Mouse (Mus musculus): Measurements from ENCODE around the gene Cpne6.

Cpne6 gene

DNA sequence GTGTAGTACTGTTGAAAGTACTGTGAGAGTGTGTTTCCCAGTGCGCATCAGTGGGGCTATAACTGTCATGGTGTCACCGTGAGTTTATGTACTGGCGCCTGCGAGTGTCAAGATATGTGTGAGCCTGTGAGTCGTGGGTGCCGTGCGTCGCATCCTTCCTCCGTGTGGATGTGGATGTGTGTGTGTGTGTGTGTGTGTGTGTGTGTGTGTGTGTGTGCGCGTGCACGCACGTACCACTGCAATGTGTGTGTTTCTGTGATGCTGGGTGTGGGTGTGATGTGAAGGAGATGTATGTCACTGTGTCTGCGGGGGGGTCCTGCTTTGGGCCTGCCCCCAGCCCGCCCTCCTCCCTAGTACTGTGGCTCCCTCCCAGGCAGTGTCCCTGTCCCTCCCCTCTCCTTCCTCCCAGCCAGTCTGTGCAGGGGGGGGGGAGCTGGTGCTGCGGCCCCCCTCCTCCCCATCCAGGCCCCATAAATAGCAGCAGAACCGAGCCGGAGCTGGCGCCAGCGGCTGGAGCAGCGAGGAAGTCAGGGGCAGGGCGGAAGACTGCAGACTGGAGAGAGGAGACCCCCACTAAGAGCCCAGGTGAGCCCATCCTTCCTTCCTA lies at the start of gene Cpne6:
TSS of gene Cpne6 (plus strand) at position 321 of the 607 bp plus-strand sequence.
- no peak for DNase-seq (ENCODE audit: low spot score in 2 of 2)

DNA sequence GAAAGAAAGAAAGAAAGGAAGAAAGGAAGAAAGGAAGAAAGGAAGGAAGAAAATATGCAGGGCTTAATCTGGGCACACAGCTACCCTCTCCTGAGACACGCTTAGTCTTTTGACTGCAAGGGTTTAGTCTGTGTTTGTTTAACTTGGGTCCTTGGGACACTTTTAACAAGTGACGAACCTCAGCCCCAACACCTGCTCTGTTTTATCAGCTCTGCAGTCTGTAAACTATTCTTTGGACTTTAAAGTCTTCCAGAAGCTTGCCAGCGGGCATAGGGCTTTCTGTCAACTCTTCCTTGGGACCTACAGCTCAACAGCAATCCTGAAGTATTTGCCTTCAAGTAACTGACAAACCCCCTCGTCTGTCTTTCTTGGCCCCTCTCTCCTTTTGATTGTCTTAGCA lies 48.5 kb upstream of the Cpne6 start:
- no peak for DNase-seq (ENCODE audit: low spot score in 2 of 2)

DNA sequence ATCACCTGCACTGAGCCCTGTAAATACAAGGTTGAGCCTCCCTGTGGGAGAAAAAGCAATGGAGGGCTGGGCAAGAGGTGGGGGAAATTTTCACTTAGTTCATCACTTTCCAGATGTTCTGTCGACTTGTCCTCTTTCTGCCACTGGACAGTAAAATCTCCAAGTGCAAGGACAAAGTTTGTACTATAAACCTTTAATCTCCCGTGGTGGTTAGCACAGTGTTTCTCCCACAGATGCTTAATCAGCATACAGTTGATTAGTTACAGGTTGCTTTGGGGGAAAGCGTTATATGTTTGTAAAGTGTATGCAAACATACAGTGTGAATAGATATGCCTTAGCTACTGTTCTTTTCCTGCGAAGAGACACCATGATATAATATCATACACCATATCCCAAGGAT lies 43.8 kb upstream of the Cpne6 start:
- DNase-seq (ENCODE audit: low spot score in 2 of 2) = no peak

DNA sequence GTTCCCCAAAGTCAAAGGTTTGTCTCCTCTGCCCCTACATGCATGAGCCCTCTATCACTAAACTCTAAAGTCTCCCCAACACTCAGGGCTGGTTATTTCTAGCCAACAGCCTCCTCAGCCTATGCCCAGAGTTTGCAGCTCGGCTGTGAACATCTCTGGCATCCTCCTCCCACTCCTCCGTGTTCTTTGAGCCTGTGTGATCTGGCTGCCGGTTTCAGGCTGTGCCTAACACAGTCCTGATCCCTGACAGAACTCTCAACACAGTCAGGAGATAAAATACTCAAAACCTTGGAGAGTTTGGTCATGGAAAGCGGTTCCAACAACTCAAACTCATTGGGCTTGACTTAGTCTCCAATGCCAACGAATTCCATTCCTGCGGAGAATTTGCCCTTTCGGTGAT lies 43.1 kb upstream of the Cpne6 start:
- DNase-seq (ENCODE audit: low spot score in 2 of 2) = no peak

DNA sequence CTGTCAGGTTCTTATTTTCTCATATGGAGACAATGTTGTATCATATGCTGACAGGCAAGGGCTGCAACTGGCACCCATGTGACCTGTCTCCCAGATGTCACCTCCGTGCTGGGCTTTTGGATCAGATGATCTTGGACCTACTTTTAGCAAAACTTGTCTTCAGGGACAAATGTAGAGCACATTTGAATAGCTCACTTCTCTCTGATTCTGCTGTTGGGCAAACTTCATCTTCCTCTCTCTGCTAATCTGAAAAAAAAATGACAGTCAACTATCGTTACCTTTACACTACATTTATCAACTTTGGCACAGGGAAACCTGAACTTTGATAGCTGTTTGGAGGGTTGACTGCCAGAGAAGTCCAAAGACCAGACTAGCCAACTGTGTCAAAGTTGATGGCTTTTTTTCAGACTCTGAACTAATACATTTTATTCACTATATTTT lies 41.9 kb upstream of the Cpne6 start:
- no peak for DNase-seq (ENCODE audit: low spot score in 2 of 2)

DNA sequence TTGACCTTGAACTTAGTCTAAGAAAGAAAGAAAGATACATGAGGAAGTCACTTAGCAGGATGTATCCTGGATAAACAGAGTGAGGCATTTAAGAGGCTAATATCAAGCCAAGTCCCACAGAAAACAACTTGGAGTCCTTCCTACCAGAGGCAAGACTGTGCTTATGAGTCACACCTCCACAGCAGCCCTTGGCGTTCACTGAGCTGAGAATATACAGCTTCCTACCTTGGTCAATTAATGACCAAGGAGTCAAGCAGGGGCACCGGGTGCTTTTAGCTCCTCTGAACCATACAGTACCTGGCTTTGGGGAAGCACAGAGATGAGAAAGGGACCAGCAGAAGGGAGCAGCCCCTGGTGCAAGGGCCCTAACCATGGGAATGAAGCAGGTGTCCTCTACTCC lies 41.2 kb upstream of the Cpne6 start:
- DNase-seq (ENCODE audit: low spot score in 2 of 2) = no peak

DNA sequence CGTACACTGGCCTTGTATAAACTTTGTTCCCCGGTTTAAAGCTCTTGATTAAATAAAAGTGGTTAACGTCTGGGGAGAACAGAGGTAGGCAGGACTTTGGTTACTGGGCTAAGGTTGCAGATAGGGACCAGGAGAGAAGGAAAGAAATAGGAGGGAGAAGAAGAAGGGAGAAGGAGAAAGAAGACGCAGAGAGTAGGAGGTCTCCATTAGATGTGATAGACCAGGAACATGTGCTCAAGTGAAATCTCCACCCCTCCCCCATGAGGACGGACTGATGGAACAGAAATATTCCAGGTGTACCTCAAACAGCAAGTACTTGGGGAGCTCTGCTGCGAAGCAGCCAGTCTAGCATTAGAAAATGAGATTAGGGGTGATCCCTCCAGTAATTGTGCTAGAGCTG lies 40.4 kb upstream of the Cpne6 start:
- DNase-seq (ENCODE audit: low spot score in 2 of 2) = no peak

DNA sequence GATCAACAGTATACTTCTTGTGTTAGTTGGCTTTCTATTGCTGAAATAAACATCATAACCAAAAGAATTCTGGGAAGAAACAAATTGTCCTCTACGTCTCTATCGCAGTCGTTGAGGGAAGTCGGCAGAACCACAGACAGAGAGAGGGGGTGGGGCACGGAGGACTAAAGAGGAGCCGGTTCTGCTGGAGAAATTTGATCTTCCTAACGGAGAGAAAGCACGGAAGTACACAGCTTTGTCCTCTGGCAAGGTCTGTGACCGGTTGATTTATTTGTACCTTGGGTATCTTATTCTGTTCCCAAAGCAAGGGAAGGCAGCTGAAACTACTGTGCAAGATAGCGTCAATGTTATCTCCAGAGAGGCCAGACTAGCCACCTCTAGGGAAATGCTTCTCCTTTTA lies 39.4 kb upstream of the Cpne6 start:
- no peak for DNase-seq (ENCODE audit: low spot score in 2 of 2)

DNA sequence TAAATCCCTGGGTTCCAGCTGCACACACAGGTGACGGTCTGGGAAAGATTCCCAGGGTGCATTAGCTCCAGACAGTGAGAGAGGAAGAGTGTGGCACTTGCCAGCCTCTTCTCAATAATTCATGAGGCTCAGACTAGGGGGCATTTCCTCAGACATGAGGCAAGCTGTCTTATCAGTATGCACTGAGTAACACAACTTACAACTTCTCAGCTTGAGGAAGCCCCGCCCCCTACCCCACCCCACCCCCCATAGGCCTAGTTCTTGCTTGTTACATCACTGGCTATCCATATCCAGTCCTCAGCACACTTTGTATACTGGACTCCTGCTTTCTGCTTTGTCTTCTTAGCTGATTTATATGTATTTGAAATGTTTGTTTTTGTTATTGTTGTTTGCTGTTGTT lies 34.6 kb upstream of the Cpne6 start:
- DNase-seq (ENCODE audit: low spot score in 2 of 2) = no peak

DNA sequence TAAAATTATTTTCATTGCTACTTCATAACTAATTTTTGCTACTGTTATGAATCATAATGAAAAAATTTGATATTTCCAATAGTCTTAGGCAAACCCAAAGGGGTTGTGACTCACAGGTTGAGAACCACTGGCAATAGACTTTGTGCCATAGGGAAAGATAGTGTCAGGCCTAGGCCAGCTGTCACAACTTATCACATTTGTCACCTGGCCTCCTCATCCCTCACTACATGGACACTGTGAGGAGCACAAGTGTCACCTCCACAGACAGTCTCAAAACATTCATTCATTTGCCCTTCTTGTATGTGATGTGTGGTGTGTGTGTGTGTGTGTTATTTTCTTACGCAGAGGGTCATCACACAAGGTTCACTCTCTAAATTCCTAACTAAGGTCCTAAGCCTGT lies 32.8 kb upstream of the Cpne6 start:
- DNase-seq (ENCODE audit: low spot score in 2 of 2) = no peak

DNA sequence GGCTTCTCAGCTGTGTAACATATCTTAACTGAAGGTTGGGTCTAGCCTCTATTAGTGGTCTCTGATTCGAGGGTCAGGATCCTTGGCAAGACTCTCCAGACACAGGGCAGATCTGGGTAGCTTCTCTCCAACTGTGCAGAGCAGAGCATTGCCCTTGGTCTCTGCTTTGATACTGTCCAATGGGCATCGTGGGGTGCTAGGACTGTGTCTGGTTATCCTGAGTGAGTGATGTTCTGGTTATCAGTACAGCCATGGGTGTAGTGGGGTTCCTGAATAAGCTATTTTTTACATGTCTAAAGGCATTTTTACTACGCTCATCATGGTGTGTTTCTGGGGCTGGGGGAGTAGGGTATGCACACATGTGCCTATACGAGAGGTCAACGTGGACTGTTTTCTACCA lies 32.4 kb upstream of the Cpne6 start:
- DNase-seq (ENCODE audit: low spot score in 2 of 2) = no peak

DNA sequence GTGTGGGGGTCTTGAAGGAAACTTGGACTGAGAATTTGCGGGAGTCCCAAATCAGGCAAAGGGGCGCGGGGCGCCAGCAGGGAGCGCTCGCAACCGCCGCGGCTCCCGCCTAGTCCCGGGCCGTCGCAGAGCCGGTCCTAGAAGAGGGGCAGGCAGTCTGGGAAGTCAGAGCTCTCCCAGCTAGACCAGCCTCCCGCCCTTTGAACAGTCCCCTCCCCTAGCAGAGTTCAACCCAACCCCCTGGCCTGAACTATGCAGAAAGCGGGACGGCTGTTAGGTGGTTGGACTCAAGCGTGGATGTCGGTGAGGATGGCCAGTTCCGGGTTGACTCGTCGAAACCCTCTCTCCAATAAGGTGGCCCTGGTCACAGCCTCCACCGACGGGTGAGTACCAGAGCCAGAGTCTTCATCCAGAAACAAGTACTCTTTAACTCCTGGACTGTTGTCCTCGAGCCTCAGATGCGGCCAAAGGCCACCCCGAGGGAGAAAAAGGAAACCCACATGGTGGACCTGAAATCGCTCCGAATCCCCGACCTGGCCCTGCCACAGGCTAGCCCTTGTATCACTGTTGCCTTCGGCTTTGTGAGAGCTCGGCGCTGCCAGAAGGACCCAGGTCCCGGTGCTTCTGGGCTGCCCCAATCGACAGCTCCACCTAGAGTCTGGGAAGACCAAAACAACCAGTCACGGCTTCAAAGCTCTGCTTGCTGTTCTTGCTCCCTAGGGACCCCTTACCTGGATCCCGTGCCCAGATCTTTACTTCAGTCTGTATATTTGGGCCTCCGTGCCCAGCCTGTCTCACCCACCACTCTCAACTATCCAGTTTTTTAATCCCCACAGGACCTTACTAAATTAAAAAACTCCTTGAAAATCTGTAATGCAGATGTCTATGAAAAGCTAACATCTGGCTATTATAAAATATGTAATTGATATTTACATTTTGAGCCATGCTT lies 31.3 kb upstream of the Cpne6 start, which contains the start of gene Dhrs4:
TSS of gene Dhrs4 (plus strand) at position 108 of the 949 bp plus-strand sequence.
- peak; percentile 72 to 81 for DNase-seq (ENCODE audit: low spot score in 2 of 2)

DNA sequence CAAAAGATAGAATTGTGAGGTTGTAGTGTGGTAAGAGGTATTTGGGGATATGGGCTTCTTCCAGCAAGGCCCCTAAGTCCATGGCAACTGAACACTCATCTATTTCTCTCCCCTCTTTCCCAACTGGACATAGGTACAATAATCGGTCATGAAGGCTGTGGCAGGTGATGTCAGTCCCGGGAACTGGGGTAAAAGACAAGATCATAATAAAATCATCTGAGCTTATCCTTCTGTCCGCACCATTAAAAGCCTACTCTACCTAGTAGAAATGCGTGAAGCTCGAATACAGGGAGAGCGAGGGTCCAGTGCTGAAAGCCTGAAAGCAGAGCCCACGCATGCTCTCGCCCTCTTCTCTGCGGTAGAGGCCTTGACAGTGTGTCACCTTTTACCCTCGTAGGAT lies 30.6 kb upstream of the Cpne6 start:
- DNase-seq (ENCODE audit: low spot score in 2 of 2) = no peak

DNA sequence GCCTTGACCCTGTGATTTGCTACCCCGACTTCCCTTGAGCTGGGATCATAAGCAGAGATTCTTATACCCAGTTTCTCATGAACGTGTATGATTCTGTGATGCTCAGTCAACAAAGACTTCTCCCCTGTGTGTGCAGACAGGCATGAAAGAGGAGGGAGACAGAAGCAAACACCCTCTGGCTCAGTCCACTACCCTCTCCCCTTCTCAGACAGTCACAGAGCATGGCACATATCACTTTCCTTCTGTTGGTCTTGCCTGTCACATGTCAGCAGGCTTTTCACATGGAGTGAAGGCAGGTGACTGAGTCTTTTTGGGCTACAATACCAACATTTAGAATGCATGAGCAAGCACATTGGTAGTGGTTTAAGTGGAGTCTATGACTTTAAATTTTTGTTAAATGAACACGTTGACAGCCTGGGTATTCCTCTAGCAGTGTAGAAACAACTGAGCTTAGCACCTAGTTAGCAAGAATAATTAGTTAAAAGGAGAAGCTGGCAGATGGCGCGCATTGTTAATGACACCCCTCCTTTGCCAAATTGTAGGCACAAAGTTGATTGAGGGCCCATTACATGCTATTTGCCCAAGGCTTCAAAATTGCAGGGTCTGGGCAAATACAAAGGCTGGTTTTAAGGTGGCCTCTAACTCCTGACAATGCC lies 25.7 kb upstream of the Cpne6 start:
- no peak for DNase-seq (ENCODE audit: low spot score in 2 of 2)

DNA sequence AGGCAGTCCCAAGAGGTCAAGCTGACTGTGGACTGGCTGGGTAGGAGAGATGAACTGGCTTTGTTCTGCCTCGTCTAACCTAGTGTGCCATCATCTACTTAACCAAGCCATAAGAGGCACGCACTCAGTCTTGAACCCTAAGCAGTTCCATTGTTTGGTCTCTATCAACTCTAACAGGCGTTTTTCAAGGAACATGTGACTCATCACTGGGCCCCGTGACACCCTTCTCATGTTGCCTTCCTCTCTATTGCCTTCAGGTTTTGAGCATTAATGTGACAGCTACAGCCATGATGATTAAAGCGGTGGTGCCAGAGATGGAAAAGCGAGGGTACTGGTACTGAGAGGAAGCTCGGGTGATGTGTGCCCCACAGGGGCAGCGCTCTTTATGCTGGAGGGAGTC lies 23.4 kb upstream of the Cpne6 start:
- no peak for DNase-seq (ENCODE audit: low spot score in 2 of 2)

DNA sequence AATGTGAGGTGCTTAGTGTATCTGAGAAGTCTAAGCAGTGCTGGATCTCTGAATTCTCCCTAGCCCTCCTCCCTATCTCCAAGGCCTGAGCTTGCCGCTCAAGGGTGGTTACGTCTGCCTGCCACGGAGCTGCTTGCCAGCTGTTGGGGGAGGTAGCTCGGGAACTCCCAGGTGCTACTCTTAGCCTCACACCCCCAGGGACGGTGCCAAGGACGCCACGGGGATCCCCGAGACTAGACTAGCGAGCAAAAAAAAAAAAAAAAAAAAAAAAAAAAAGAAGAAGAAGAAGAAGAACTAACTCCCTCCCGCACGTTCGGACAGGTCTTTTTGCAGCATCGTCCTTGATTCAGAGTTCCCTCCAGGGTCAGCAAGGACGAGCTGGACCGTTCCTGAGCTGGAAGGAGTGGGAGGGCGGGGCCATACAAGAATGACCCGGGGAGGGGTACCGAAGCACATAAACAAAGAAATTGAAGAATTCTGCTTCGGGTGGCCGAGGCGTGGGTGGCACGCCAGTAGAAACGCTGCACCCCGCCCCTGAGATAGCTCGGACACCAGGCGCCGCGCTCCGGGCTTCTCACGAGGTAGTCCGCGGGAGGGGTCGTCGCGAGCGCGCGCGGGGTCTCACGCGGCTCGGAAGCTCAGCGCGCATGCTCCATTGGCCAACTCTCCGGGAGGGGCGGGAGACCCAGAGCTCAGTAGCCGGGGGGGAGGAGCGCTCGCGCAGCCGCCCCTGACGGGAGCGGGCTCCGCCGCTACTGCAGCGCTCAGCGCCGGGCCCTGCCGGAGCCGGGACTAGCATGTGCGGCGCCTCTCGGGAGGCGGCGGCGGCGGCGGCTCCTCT lies 19.7 kb upstream of the Cpne6 start, which contains the start of gene Carmil3:
TSS of gene Carmil3 (plus strand) at position 291 of the 841 bp plus-strand sequence.
- DNase-seq (ENCODE audit: low spot score in 2 of 2) = peak; percentile 44 to 63

DNA sequence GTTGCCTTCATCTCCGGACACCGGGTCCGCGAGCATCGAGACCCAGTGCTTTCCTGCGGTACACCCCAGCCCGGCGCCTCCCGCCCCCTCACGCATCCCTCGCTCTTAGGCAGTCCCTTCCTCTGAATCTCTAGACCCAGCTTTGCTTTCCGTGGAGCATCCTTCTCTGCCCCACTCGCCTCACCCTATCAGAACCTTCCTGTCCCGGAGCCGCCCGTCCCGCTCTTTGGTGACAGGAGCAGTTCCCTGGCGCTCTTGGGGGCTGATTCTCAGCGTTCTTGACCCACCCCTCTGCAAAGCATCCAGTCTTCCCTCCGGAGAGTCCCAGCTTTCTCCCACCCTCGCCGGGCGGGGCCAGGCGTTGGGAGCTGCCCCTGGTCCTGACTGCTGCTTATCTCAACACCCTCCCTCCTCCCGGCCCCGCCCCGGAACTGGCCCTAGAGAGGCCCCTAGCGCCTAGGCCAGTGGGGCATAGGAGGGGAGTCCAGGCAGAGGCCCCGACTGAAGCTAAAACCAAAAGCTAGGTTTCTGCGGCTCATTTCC lies 18.9 kb upstream of the Cpne6 start:
- DNase-seq (ENCODE audit: low spot score in 2 of 2) = no peak

DNA sequence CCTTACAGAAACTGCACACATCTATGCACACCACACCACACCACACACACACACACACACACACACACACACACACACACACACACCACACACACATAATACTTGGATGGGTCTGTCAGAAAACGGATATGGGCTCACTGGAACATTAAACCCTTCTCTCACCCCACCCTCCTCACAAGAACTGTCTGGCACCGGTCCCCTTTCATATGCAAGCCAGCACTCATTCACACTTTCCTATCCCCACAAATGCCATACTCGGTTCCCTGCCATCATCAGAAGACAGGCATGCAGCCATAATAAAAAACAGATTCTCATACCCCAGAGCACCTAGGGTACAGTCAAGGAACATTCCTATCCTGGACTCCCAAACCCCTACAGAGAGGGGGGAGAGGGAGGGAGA lies 18.1 kb upstream of the Cpne6 start:
- no peak for DNase-seq (ENCODE audit: low spot score in 2 of 2)

DNA sequence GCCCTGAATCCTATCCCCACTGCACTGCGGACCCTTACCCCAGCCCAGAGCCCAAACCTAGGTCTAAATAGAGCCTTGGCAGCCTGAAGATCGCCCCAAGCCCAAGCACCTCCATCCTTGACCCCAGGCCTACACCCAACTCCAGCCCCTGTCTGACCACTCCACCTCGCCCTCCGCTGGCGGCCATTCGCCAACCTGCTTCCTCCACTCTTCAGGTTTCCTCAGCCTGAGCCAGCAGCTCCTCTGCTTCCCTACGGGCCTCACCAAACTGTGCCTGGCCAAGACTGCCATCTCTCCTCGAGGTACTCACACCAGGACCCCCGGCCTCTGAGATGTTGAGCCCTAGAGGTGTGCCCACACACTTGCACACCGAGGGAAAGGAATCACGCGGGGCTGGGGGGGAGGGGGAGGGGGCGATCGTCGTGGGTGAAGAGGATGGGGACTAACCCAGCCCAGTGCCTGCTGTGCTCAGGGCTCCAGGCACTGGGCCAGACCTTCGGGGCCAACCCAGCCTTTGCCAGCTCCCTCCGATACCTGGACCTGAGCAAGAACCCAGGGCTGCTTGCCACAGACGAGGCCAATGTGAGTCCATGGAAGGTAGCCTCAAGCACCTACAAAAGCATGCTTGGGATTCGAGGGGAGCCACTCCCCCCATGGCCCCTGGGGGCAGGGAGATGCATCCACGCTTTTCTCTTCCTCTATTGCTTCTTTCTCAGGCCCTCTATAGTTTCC lies 14.6 kb upstream of the Cpne6 start:
- no peak for DNase-seq (ENCODE audit: low spot score in 2 of 2)

DNA sequence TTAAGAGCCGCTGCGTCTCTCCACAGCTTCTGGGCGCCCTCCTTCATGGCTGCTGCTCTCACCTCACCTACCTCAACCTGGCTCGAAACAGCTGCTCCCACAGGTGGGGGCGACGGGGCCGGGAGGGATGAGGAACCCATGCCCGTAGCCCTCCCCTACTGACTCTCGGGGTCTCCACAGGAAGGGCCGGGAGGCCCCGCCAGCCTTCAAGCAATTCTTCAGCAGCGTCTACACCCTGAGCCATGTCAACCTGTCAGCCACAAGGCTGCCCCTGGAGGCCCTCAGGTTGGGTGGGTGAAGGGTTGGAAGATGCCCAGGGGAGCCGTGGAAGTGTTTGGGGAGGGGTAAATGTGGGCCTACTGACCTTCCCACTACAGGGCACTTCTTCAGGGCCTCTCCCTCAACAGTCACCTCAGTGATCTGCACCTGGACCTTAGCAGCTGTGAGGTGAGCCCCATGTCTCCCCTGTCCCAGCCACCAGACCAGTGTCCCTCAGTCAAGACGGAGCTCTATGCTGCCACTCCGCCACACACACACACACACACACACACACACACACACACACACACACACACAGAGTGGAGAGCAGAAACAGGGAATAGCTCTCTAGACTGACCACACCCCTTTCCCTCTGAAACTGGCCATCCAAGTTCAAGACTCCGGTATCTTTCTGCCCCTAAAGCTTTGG lies 13.3 kb upstream of the Cpne6 start:
- no peak for DNase-seq (ENCODE audit: low spot score in 2 of 2)
